Mouse (Mus musculus) kidney, adult 18-20 months (tissue): ENCODE results near the gene Ccdc51.

Experiments used
- DNase-seq: peaks from one replicate; pipeline ENCODE4 v3.0.0; 2021

Ccdc51 gene

GRCm38 (mm10) chr9:109082124-109082800 lies at the start of gene Ccdc51, which contains the start of gene Tma7:
Gene Ccdc51, plus strand, starts transcription at chr9:109082493.
Gene Tma7, minus strand, starts transcription at chr9:109082587.
- DNase-seq: peak; percentile 87

- DNase-seq: peak; percentile 87
These were observed 44.0 kb upstream of the Ccdc51 start, which contains the start of gene Shisa5 for GRCm38 (mm10) chr9:109038086-109038895. Gene Shisa5, plus strand, starts transcription at chr9:109038565.

GRCm38 (mm10) chr9:109038901-109039364 lies 43.4 kb upstream of the Ccdc51 start:
- peak; percentile 66 for DNase-seq

GRCm38 (mm10) chr9:109039681-109040080 lies 42.6 kb upstream of the Ccdc51 start:
- no peak for DNase-seq

- peak; percentile 47 for DNase-seq
These were observed 42.1 kb upstream of the Ccdc51 start for GRCm38 (mm10) chr9:109040216-109040615.

GRCm38 (mm10) chr9:109040906-109041305 lies 41.4 kb upstream of the Ccdc51 start:
- DNase-seq: peak; percentile 31

- no peak for DNase-seq
These were observed 40.9 kb upstream of the Ccdc51 start for GRCm38 (mm10) chr9:109041351-109041750.

- peak; percentile 67 for DNase-seq
These were observed 36.0 kb upstream of the Ccdc51 start for GRCm38 (mm10) chr9:109046306-109046705.

GRCm38 (mm10) chr9:109049316-109049715 lies 33.0 kb upstream of the Ccdc51 start:
- DNase-seq: no peak

GRCm38 (mm10) chr9:109049996-109050673 lies 32.2 kb upstream of the Ccdc51 start:
- no peak for DNase-seq

GRCm38 (mm10) chr9:109050674-109050997 lies 31.7 kb upstream of the Ccdc51 start:
- no peak for DNase-seq

GRCm38 (mm10) chr9:109051011-109051501 lies 31.2 kb upstream of the Ccdc51 start:
- DNase-seq: no peak

GRCm38 (mm10) chr9:109051651-109052489 lies 30.4 kb upstream of the Ccdc51 start:
- DNase-seq: no peak

- no peak for DNase-seq
These were observed 29.6 kb upstream of the Ccdc51 start for GRCm38 (mm10) chr9:109052490-109053260.

- no peak for DNase-seq
These were observed 28.9 kb upstream of the Ccdc51 start for GRCm38 (mm10) chr9:109053366-109053765.

GRCm38 (mm10) chr9:109053851-109054250 lies 28.4 kb upstream of the Ccdc51 start:
- DNase-seq: no peak

GRCm38 (mm10) chr9:109054712-109055111 lies 27.6 kb upstream of the Ccdc51 start:
- peak; percentile 62 for DNase-seq

GRCm38 (mm10) chr9:109055271-109056030 lies 26.8 kb upstream of the Ccdc51 start:
- no peak for DNase-seq

GRCm38 (mm10) chr9:109056081-109056690 lies 26.1 kb upstream of the Ccdc51 start:
- no peak for DNase-seq

- no peak for DNase-seq
These were observed 25.4 kb upstream of the Ccdc51 start for GRCm38 (mm10) chr9:109056916-109057315.
